Mouse (Mus musculus) embryonic facial prominence, embryonic 11.5 days (tissue): ENCODE results near the gene Tnmd. TPM values are rescaled to one million over a fixed set of nuclear protein-coding genes. Genes with fewer than 3 reads are reported as not detected.

Source experiments
- ATAC-seq: fragments of 200-750 bp; cut with Nextera tagmentation; replicated peaks from 2 replicates; pipeline ENCODE4 v1.8.0; 2017; ENCODE audit warnings: low read depth; ENCODE audit not compliant: insufficient number of reproducible peaks, low FRiP score, low TSS enrichment
- DNase-seq: peaks from one replicate; pipeline ENCODE4 v3.0.0-alpha.2; 2015; ENCODE audit warnings: low spot score
- H3K27ac ChIP-seq: fragments of 300-500 bp; sonication (generic); replicated peaks from 2 replicates; pipeline ENCODE4 v1.5.1; 2014; ENCODE audit warnings: mild to moderate bottlenecking, low read depth, low read length, control low read depth
- H3K27me3 ChIP-seq: fragments of 300-500 bp; sonication (generic); 2 replicates; pipeline ENCODE4 v1.6.1; 2014; ENCODE audit warnings: mild to moderate bottlenecking, low read length, moderate library complexity, mixed read lengths; ENCODE audit not compliant: control insufficient read depth, insufficient read depth
- H3K36me3 ChIP-seq: fragments of 300-500 bp; sonication (generic); replicated peaks from 2 replicates; pipeline ENCODE4 v1.6.1; 2014; ENCODE audit warnings: low read depth, mild to moderate bottlenecking, low read length, moderate library complexity, mixed read lengths; ENCODE audit not compliant: control insufficient read depth, insufficient read depth
- H3K4me1 ChIP-seq: fragments of 300-500 bp; sonication (generic); 2 replicates; pipeline ENCODE4 v1.6.1; 2014; ENCODE audit warnings: low read length, mixed read lengths; ENCODE audit not compliant: control insufficient read depth, insufficient read depth
- H3K4me2 ChIP-seq: fragments of 300-500 bp; sonication (generic); 2 replicates; pipeline ENCODE4 v1.6.1; 2014; ENCODE audit warnings: low read depth, mild to moderate bottlenecking, control low read depth, low read length, moderate library complexity
- H3K4me3 ChIP-seq: fragments of 300-500 bp; sonication (generic); 2 replicates; pipeline ENCODE4 v1.5.1; 2014; ENCODE audit warnings: low read depth, low read length, control low read depth
- H3K9ac ChIP-seq: fragments of 300-500 bp; sonication (generic); replicated peaks from 2 replicates; pipeline ENCODE4 v1.6.1; 2014; ENCODE audit warnings: mild to moderate bottlenecking, control low read depth, low read length
- H3K9me3 ChIP-seq: fragments of 300-500 bp; sonication (generic); replicated peaks from 2 replicates; pipeline ENCODE4 v1.6.1; 2016; ENCODE audit warnings: mild to moderate bottlenecking, low read length, inconsistent platforms, mixed read lengths; ENCODE audit not compliant: control insufficient read depth
- WGBS: fragments of 180-500 bp; shearing (Covaris S2); extraction: QIAGEN DNeasy Blood & Tissue Kit; methylation state at CpG from one replicate; pipeline ENCODE4 v1.1.7; 2014; 5-methylcytosine and 5-hydroxymethylcytosine counted together
- polyA plus RNA-seq: library from polyadenylated mRNA; unstranded; fragments of >200 nt; fragmentation: Nextera tagmentation; extraction: Ambion mirVana; gene quantifications from 2 replicates; pipeline ENCODE4 v1.2.1, GENCODE M21; 2014

Gene Tnmd
- polyA plus RNA-seq, 1 experiment from 2014 or later = 1.6 TPM

DNA sequence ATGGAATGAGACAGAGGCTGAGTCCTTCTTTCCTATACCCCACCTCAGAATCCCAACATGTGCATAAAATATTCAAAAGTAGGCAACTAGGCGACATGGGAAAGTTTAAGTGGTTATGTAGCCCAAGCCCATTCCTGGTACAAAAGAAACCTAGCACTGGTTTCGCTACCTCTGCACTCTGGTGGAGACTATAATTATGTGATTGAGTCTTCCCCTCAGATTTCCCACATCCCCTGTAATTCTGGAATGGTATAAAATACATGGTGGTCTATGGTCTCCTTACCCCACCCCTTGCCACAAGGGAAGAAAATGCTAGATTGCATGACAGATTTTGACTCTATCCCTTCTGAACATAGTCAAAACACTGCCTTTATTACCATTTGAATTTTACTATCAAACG is 62.2 kb downstream of the Tnmd start:
- DNase-seq (no peak), ATAC-seq (no peak)
- Histone ChIP-seq H3K36me3 (no peaks in the 10 kb centered on the region), H3K27me3 (no peaks in the 10 kb centered on the region), H3K27ac (no peak overlapping the region), H3K4me1 (no peaks in the 10 kb centered on the region), H3K4me2 (no peak overlapping the region), H3K4me3 (no peak overlapping the region), H3K9ac (no peak overlapping the region), H3K9me3 (no peaks in the 10 kb centered on the region)
- WGBS = 84% methylated on average over 3 of the region's 3 CpGs

DNA sequence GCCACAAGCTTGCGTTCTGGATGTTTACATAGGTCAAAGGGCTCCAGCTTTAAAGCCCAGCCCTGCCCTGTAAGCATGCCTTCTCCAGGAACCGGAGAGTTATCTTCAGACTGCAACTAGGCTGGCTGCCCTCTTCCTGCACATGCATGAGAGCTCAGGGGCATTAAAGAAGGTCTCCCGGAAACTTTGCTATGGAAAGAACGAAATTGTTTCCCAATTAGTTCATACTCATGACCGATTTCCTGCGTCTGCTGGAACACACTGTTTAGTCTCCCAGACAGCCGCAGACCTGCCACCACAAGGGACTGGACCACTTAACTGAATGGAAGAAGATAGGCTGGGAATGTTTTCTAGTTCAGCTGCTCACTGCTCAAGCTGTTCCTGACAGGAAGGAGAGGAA is 63.4 kb downstream of the Tnmd start:
- H3K9ac ChIP-seq = no peak overlapping the region
- WGBS = 45% methylated on average over 7 of the region's 7 CpGs
- H3K9me3 ChIP-seq = no peaks in the 10 kb centered on the region
- no peak overlapping the region for H3K27ac ChIP-seq
- no peak overlapping the region for H3K4me2 ChIP-seq
- H3K36me3 ChIP-seq = no peaks in the 10 kb centered on the region
- H3K4me3 ChIP-seq = no peak overlapping the region
- H3K27me3 ChIP-seq = no peaks in the 10 kb centered on the region
- DNase-seq = peak; percentile 5
- 0 out of 2 replicates have a peak, but pooled peaks have one; percentile 14 for ATAC-seq
- H3K4me1 ChIP-seq = no peaks in the 10 kb centered on the region

Other genes starting within 250 kb of the Tnmd start
- gene Pcdh19, start 162.0 kb upstream of the Tnmd start, polyA plus RNA-seq = 4.7 and 5.2 TPM in 2 replicates
- gene Tspan6, start 47.4 kb downstream of the Tnmd start, polyA plus RNA-seq = 232 and 235 TPM in 2 replicates
- 0.87 and 0.96 TPM in 2 replicates for gene Srpx2, start 57.4 kb downstream of the Tnmd start, polyA plus RNA-seq
- gene Sytl4, start 130.8 kb downstream of the Tnmd start, polyA plus RNA-seq = 2.2 and 2.8 TPM in 2 replicates
- 69.1 TPM in 2 replicates for gene Cstf2, start 208.2 kb downstream of the Tnmd start, polyA plus RNA-seq